Mouse (Mus musculus) embryo, embryonic 10 days (tissue): ENCODE results near the gene Smurf1.

ENCODE experiments used
- DNase-seq: peaks from one replicate; pipeline ENCODE4 v3.0.0-alpha.2; 2015; ENCODE audit warnings: low spot score

Smurf1 gene

DNA sequence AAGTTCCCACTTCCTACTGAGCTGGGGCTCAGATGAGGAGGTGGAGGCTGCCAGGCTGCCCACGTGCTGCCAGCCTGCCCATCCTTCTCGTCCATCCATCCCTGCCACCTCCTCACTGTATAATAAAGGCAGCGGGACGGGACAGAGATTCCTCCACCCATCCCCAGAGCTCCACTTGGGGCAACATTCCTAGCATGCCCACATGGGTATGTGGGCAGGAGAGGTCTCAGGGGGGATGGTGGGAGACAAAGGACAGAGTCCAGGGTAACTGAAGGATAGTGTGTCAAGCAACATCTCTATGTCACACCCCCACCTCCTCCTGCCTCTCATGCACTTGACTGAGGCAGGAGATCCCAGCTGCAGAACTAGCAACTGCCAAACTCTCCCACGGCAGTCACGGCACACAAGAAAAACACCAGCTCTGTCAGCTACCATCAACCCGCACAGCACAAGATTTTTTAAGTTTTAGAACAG, 51.2 kb downstream of the Smurf1 start:
- DNase-seq = no peak

DNA sequence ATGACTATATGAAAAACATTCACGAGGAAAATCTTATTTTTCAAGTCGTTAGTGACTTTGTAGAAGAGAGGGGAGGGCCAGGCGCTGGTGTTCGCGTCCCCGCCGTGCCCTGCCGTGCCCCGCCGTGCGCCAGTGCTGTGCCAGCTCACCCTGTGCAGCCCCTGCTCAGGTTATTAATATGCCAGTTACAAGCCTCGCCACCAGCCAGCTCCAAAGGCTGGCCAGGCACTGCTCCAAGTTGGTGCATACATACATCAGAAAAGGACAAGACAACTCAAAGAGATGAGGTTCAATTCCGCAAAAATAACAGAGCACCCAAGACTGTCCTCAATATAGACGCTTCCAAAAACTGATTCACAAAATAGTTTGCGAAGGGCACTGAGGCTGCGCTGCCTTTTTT, 51.7 kb downstream of the Smurf1 start:
- no peak for DNase-seq

DNA sequence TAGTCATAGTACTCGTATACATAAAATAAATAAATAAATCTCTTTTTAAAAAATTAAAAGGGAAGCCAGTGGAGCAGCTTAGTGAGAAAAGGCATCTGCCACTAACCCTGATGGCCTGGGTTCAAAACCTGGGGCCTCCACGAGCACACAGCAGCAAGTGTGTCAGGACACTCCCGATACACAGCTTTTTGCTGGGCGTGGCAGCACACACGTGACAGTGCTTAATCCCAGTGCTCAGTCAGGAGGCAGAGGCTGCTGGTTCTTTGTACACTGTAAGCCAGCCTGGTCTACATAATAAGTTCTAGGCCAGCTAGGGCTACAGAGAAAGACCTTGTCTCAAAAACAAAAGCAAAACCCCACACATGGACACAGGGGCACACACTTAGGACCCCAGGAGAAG, 52.3 kb downstream of the Smurf1 start:
- no peak for DNase-seq

DNA sequence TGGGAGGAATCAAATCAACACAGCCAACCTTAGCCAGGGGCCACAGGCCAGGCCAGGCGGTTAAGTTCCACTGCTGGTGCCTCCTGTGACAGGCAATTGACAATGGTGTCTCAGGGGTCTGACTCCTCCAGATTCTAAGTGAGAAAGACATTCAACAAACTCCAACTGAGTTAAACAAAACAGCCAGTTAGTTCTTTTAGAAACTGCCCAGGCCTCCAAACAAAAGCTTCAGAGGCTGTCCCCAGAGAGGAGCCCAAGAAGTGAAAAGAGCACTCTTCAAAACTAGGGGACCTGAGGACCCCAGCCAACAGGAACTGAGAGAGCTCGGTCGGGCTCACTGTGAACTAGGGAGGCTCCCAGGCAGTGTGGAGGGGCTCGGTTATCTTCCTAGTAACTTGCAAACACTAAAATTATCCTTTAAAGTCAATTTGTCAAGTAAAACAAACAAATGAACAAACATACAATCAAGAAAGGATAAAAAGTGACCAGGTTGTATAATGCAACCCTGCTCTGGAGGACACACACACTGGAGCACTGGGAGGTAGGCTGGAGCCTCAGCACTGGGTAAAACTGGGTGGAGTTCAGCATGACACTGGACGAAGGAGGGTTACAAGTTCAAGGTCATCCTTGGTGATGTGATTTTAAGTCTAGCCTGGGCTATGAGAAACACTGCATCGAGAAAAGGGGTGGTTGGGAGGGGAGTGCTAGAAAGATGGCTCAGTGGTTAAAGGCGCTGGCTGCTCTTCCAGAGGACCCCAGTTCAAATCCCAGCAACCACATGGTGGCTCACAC, 52.9 kb downstream of the Smurf1 start:
- DNase-seq = no peak

DNA sequence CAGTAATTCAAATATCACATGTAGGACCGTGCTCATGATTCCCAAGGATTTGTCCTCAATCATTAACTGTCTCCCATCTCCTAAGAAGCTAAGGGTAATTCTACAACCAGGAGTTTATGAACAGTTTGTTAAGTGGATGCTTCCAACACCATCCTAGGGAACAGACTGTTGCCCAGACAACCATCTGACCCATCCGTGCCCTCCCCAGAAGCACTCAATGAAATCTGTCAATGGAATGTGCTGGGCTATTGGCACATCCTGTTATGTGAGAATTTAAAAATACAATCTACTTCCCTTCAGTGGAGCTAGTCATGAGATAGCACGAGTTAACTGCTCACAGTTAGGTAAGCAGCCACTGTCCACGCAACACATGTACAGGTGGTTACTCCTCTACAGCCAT, 56.1 kb downstream of the Smurf1 start:
- DNase-seq = no peak

DNA sequence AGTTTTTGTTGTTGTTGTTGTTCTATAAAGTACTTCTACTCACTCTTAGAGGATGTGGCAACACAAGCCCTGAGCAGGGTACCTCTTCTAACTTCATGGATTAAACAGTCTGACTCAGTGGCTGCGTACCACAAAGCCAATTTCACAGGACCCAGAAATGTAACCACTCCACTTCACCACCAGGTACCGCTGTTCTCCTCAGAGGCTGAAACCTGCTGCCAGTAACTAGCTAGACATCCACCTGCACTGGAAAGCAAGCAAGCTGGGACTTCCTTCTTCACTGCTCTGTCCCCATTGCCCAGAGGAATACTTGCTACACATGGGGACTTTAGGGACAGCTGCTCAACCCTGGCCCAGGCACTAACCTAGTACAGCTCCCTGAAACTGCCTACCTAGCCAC, 58.1 kb downstream of the Smurf1 start:
- no peak for DNase-seq

DNA sequence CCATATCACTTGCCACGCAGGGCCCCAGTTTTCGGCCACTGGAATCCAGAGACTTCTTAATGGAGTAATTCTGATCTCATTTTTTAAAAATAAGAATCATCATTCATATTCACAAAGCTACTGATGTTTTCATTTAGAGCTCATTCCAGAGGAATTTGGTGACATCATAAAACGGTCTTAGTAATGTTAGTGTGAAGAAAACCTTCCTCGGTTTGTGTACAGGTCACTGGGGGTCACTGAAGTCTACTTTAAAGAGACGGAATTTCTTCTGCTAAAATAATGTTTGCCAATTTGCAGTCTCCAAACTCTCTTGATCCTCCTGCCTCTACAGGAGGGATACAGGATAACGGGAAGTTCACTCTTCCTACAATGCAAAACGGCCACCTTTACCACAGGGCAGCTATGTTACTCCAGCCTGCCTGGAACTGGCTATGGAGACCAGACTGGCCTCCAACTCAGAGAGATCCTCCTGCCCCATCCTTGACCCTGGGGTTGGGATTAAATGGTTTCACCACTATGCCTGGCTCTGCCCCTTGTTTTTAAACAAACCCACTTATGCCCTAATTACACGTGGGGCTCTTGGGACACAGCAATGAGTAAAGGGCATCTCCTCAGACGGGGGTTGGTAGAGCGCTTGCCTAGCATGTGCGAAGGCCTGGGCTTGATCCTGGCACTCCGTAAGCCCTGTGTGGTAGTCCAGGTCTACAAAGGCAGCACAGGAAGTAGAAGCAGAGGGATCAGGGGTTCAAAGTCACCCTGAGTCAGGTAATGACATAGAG, 61.1 kb downstream of the Smurf1 start:
- no peak for DNase-seq

DNA sequence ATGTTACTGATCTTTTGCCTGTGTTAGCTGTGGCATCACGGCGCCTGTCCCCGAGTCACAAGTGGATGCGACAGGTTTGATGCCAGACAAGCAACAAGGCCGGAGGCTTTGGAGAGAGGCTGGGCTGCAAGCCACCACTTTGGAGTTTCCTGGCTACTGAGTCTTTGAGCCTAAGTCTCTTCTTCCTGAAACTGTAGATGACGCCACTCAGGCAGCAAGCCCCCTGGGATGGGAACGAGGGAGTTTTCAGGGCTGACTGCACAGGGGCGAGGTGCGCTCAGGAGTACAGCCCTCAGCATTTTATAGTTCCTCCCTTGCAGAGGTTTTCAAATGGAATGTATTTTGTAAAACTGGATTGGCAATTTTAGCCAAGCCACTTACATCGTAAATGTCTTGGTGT, 63.9 kb downstream of the Smurf1 start:
- no peak for DNase-seq

DNA sequence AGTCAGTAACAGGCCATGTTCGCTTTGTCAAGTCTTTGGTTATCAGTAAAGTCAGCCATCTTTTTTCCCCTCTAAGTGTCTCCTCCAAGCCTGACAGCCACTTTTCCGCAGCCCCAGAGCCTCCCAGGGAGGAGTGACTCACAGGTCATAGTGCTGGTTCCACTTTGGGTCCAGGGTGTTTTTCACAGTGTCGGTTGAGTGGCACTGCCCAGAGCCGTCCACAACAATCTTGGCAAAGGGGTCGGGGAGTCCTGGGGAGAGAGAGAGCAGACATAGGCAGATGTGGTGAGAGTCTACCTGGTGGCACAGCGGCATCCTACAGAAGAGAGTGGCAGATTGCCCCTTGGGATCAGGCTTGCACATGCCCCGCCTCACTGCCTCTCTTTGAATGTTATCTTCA, 64.6 kb downstream of the Smurf1 start:
- DNase-seq = no peak

DNA sequence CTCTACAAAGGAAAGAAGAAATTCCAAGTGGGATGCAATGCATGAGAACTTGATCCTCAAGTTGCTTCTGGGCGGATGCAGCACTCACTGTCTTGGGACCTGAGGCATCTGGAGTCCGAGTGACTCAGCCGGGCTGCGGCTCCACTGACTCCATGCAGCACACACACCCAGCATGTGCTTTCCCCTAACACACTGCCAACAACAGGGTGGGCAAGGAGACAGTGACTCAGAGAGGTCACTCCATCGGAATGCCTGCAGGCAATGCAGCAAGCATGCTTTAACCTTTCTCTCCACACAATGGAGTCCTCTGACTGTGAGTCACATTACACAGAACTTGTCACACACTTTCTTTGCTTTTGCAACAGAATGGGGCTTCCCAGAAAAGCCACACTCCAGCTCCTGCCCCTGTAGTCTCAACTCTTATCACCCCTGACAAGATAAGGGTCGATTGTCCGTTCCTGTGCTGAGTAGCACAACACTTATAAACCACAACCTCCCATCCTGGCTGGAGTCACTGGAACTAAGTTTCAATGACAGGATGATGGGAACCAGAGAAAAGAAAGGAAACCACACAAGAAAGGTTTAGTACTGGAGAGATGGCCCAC, 67.1 kb downstream of the Smurf1 start:
- DNase-seq = peak; percentile 39

DNA sequence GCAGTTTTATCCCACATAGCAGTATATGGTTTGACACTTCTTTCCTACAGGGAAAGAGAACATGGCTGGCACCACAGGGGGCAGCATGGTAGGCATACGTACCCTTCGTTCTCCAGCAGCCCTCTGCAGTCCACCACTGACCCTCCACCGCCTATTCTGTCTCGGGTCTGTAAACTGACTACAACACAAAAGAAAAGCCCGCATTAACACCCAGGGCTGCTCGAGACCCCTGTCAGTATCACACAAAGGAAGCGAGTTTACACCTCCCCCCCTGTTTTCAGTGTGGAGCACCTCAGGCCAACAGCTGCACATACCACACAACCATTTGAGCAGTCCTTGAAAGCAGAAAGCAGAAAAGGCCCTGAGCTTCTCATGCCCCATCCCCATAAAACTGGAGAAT, 67.8 kb downstream of the Smurf1 start:
- DNase-seq = no peak

DNA sequence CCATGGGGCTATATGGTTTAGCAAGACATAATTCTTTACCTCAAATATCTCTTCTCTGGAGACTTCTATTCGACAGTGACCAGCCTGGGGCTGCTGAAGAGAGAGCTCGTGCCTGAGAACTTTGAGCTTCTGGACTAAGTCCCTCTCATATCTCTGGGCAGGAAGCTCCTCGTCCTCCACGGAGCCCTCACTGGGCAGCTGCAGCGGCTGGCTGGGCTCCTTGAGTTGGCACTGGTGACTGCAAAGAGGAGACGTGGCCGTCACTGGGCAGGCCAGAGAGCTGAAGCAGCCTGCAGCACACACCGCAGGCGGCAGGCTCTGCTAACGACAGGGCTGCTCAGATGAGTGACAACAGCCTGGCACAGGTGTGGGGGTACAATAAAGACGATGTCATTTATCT, 74.4 kb downstream of the Smurf1 start:
- DNase-seq = no peak

DNA sequence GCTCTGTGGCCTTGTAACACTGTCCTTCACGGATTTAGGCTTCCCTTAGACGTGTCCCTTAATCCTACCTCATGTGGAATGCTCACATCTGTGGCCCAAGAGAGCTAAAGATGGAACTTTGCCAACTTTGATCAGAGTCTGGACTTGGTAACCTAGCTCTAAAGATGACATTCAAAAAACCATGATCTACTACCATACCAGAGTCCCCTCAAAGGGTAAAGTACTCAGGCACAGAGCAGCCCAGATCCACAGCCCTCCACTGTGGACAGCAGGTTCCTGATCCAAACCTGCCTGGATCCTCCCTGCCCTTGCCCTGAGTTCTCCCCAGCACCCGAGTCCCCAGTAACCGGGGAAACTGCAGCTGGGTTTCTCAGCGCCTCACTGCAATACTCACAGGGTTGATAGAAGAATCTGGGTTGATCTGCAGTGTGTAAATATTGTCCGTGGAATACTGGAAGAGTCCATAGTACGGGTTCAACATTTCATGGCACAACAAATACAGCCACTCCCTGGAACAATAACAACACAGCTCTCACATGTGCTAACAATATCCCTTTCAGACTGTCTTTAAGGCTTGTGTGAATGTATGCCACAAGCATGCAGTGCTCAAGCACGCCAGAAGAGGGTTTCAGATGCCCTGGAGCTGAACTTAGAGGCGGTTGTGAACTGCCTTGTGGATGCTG, 79.5 kb downstream of the Smurf1 start:
- no peak for DNase-seq

DNA sequence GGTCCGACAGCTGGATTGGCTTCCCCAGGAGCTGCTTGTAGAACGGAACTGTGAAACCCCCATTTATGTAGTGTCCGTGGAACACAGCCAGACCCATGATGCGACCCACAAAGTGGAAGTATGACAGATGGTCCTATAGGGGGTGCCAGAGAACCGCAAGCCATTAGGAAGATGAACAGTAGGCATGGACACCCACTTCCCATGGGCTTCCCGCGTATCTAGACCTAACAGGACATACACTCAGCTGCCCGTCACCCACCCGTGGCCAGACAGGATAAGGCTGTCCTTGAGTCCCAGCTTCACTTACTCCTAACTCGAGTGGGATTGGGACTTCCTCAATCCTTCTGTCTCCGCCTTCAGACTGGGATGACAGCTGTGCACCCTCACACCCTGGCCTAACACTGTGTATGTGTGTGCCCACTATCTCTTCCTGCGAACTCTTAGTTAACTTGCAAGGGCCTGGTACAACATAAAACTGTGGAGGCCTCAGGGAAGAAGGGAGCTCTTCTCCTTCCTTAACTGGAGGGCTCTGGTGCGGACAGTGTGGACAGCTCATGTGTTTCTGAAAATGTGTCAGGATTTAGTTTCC, 80.9 kb downstream of the Smurf1 start:
- peak; percentile 20 for DNase-seq

DNA sequence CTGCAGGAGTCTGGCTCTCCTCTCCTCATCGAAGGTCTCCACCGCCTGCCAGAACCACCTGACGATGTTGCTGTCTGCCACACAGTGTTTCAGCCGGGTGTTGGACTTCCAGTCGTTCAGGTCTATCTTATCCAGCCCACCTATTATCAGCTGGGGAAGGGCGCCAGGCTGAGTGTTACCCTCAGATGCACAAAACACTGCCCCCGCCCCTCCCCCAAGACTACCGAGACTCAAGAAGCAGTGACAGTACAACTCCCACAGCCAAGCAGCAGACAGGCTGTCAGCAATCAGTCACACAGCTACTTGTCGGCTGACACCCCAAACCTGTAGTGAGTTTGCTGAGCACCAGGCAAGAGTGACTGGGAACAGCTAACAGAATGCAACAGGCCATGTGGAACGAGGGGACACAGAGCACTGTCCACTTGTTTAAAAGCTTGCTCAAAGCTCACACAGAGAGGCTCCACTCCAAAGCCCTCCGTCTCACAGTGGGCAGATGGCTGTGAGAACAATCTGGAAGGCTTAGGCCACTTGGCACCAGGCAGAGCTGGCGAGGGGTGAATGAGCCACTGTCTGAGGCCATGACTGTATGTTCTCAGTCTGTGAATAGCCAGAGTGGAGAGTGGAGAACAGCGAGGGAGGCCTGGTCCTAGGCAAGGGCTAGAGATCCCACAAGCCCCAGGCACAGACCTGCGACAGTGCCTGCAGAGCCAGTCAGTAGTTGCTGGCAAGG, 83.8 kb downstream of the Smurf1 start:
- DNase-seq = no peak

DNA sequence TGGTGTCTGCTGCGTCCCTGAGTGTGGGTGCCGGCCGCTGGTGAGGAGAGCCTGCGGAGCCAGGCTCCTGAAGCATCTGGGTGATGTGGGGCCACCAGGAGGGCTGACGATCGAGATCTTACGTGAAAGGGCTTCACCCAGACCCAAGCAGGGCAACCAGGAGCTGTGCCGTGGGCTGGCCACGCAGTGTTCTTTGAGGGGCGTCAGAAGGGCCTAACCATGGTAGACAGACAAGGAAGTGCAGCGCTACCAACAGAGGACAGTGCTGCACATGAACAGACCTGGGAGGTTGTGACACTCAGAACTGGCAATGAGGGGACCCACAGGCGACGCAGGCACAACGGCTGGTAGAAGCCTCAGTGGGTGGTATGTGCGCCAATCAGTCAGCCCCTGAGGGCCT, 88.6 kb downstream of the Smurf1 start:
- no peak for DNase-seq

DNA sequence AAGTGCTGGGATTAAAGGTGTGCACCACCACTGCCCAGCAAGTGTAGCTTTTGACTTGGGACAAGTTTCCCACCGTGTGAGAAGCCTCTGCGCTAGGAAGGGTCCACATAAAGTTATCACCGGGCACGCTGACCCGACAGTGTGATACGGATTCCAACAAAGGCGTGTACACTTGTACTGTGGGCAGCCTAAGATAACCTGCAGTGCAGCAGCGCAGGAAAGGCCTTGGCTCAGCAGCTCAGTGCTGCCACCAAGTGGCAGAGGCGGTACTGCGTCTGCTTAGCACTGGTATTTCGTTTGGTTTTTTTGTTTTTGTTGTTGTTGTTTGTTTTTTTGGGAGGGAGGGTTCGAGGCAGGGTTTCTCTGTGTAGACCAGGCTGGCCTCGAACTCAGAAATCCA, 89.8 kb downstream of the Smurf1 start:
- DNase-seq = peak; percentile 84

DNA sequence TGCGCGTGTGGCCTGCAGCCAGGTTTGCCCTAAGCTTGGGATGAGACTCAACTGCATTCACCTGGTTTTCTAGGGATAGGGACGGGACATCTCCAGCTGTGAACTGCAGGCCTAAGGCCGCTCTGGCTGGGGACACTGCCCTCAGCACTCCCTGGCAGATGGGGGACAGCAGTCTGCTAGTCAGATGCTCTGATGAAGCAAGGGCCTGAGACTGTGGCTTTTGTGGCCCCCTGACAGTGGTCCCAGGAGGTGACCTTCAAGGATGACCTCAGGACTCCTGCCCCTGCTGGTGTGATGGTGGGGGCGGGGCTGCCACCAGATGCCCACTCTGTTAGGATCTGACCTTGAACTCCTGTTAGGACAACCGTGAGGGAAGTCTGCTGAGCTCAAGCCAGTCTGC, 90.4 kb downstream of the Smurf1 start:
- no peak for DNase-seq

DNA sequence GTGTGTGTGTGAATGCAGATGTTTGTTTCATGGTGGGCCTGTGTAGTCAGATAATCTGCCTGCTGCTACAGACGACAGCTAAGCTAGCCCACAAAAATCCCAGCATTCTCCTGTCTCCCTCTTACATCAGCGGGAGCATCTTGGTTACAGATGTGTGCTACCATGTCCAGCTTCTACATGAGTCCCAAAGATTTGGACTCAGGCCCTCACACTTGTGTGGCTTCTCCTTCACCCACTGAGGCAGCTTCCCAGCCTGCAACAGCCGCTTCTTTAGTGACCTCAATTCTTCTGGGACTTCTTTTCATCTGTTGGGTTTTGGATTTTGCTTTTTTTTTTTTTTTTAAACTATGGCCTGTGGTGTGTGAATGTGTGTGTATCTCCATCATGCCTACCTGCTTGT, 92.8 kb downstream of the Smurf1 start:
- no peak for DNase-seq

DNA sequence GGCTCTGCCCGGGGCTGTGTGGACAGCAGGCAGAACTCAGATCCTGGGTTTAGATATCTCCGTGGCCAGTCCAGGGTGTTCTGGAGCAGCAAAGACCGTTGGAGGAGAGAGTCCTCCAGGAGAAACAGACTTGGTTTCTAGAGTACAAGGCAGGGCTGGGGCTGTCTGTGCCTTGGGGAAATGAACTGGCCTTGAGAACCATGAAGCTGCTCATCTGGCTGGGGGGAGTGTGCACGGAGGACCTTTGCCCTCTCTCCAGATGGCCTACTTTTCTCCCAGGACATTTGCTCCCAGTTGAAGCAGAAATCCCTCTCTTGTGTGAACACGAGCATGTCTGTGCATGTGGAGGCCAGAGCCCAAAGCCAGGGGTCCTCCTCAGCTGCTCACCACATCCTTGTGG, 93.3 kb downstream of the Smurf1 start:
- DNase-seq = peak; percentile 36

DNA sequence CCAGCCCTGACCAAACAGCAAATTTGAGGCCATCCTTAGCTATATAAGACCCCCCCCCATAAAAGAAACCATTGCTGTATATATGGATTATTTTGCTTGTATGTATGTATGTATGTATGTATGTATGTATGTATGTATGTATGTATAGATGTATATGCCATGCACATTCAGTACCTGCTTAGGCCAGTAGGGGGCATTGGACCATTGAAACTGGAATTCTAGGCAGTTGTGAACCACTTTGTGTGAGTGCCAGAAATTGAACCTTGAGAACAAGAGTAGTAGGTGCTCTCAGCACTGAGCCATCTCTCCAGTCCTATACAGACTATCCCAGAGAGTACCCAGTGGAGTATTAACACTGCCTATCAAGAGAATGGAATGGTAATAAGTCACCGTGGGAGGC, 93.9 kb downstream of the Smurf1 start:
- peak; percentile 20 for DNase-seq
